Mouse (Mus musculus) limb, embryonic 13.5 days (tissue): Measurements from ENCODE around the gene Calcrl. TPM values are rescaled to one million over a fixed set of nuclear protein-coding genes. Genes with fewer than 3 reads are reported as not detected.

Source experiments
- ATAC-seq: fragments of 200-750 bp; cut with Nextera tagmentation; 2 replicates; pipeline ENCODE4 v1.8.0; 2017; ENCODE audit warnings: low read depth, moderate number of reproducible peaks, moderate TSS enrichment; ENCODE audit not compliant: low FRiP score
- H3K27ac ChIP-seq: fragments of 300-500 bp; sonication (generic); 2 replicates; pipeline ENCODE4 v1.5.1; 2015; ENCODE audit warnings: inconsistent platforms, mild to moderate bottlenecking, moderate library complexity
- H3K27me3 ChIP-seq: fragments of 300-500 bp; sonication (generic); 2 replicates; pipeline ENCODE4 v1.6.1; 2015; ENCODE audit warnings: mild to moderate bottlenecking, inconsistent platforms
- H3K36me3 ChIP-seq: fragments of 300-500 bp; sonication (generic); 2 replicates; pipeline ENCODE4 v1.6.1; 2015; ENCODE audit warnings: inconsistent platforms, mild to moderate bottlenecking, moderate library complexity
- H3K4me1 ChIP-seq: fragments of 300-500 bp; sonication (generic); 2 replicates; pipeline ENCODE4 v1.6.1; 2015; ENCODE audit warnings: inconsistent platforms
- H3K4me2 ChIP-seq: fragments of 300-500 bp; sonication (generic); replicated peaks from 2 replicates; pipeline ENCODE4 v1.6.1; 2015; ENCODE audit warnings: inconsistent platforms, mild to moderate bottlenecking, moderate library complexity
- H3K4me3 ChIP-seq: fragments of 300-500 bp; sonication (generic); 2 replicates; pipeline ENCODE4 v1.5.1; 2015; ENCODE audit warnings: moderate library complexity, mild to moderate bottlenecking, inconsistent platforms
- H3K9ac ChIP-seq: fragments of 300-500 bp; sonication (generic); 2 replicates; pipeline ENCODE4 v1.6.1; 2015; ENCODE audit warnings: mild to moderate bottlenecking, inconsistent platforms
- H3K9me3 ChIP-seq: fragments of 300-500 bp; sonication (generic); 2 replicates; pipeline ENCODE4 v1.6.1; 2016; ENCODE audit warnings: inconsistent platforms
- WGBS: fragments of 180-500 bp; shearing (Covaris S2); methylation state at CpG from one replicate; pipeline ENCODE4 v1.1.7; 2015; 5-methylcytosine and 5-hydroxymethylcytosine counted together
- polyA plus RNA-seq: library from polyadenylated mRNA; unstranded; fragments of >200 nt; fragmentation: Nextera tagmentation; extraction: Ambion mirVana; gene quantifications from 2 replicates; pipeline ENCODE4 v1.2.1, GENCODE M21; 2015

The Calcrl gene
- polyA plus RNA-seq, 1 experiment from 2014 or later = 17.4 TPM

GRCm38 (mm10) chr2:84362779-84363719, 62.2 kb downstream of the Calcrl start:
- 91% methylated on average over 6 of the region's 6 CpGs for WGBS
- H3K27me3 ChIP-seq = no peaks in the 10 kb centered on the region
- 0 out of 2 replicates have a peak, but pooled peaks have one; percentile 15 for ATAC-seq
- no peak overlapping the region for H3K27ac ChIP-seq
- no peak overlapping the region for H3K4me2 ChIP-seq
- no peak overlapping the region for H3K9ac ChIP-seq
- no peaks in the 10 kb centered on the region for H3K4me1 ChIP-seq
- no peaks in the 10 kb centered on the region for H3K9me3 ChIP-seq
- no peaks in the 10 kb centered on the region for H3K36me3 ChIP-seq
- no peak overlapping the region for H3K4me3 ChIP-seq

- H3K4me3 ChIP-seq = no peak overlapping the region
- H3K9ac ChIP-seq = no peak overlapping the region
- H3K36me3 ChIP-seq = no peaks in the 10 kb centered on the region
- H3K27me3 ChIP-seq = no peaks in the 10 kb centered on the region
- H3K9me3 ChIP-seq = no peaks in the 10 kb centered on the region
- WGBS = 51% methylated on average over 3 of the region's 3 CpGs
- no peak for ATAC-seq
- H3K4me2 ChIP-seq = no peak overlapping the region
- no peak overlapping the region for H3K27ac ChIP-seq
- H3K4me1 ChIP-seq = peaks cover 3% of the 10 kb centered on the region; the same call in 1 of the 2 replicates
These were observed 66.4 kb downstream of the Calcrl start for GRCm38 (mm10) chr2:84358690-84359343.

- WGBS = 40% methylated on average over 4 of the region's 4 CpGs
- no peak for ATAC-seq
- Histone ChIP-seq H3K4me1 (peaks cover 3% of the 10 kb centered on the region; the same call in 1 of the 2 replicates), H3K36me3 (no peaks in the 10 kb centered on the region), H3K27me3 (no peaks in the 10 kb centered on the region), H3K27ac (no peak overlapping the region), H3K9me3 (no peaks in the 10 kb centered on the region), H3K9ac (no peak overlapping the region), H3K4me3 (no peak overlapping the region), H3K4me2 (no peak overlapping the region)
These were observed 69.9 kb downstream of the Calcrl start for GRCm38 (mm10) chr2:84355281-84355680.

DNA sequence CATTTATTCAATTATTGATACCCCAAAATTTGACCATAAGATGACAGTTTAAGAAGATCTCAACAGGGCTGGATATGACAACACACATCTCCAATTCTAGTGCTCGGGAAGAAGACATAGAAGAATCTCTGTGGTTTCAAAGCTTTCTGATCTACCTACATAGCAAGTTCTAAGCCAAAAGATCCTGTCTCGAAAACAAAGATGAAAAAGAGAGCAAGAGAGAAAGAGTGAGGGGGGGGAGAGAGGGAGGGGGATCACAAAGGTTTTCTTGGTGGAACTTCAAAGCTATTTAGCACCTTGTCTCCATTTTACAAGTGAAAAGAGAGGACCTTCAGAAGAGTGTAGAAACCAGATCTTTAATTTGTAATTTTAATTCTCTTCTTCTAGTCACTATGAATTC, 77.8 kb downstream of the Calcrl start:
- 54% methylated on average over 2 of the region's 2 CpGs for WGBS
- no peaks in the 10 kb centered on the region for H3K36me3 ChIP-seq
- no peaks in the 10 kb centered on the region for H3K4me1 ChIP-seq
- no peak for ATAC-seq
- H3K9me3 ChIP-seq = no peaks in the 10 kb centered on the region
- H3K27ac ChIP-seq = no peak overlapping the region
- H3K9ac ChIP-seq = no peak overlapping the region
- no peak overlapping the region for H3K4me2 ChIP-seq
- H3K4me3 ChIP-seq = no peak overlapping the region
- H3K27me3 ChIP-seq = no peaks in the 10 kb centered on the region

DNA sequence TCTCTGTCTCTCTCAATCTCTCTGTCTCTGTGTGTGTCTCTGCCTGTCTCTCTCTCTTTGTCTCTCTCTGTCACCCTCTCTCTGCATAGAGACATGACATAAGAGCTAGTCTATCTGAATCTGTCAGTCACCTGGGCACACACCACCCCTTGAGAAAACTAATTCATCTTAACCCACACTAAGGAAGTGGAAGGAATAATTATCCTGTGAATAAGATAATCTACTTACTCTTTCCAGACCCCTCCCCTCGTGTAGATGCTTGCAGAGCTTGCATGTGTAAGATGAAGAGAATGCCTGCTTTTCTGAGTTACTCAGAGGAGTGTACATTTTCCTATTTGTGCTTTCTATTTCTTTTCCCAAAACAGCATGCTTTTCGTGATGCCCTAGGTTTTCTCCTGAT, 81.5 kb downstream of the Calcrl start:
- Histone ChIP-seq H3K27ac (no peak overlapping the region), H3K4me2 (no peak overlapping the region), H3K4me3 (no peak overlapping the region), H3K9me3 (no peaks in the 10 kb centered on the region), H3K36me3 (no peaks in the 10 kb centered on the region), H3K9ac (no peak overlapping the region), H3K4me1 (no peaks in the 10 kb centered on the region), H3K27me3 (no peaks in the 10 kb centered on the region)
- 59% methylated on average over 2 of the region's 2 CpGs for WGBS
- no peak for ATAC-seq

GRCm38 (mm10) chr2:84337774-84338450, 87.3 kb downstream of the Calcrl start:
- H3K36me3 ChIP-seq = no peaks in the 10 kb centered on the region
- no peak overlapping the region for H3K4me3 ChIP-seq
- H3K27ac ChIP-seq = no peak overlapping the region
- no peaks in the 10 kb centered on the region for H3K4me1 ChIP-seq
- ATAC-seq = no peak
- no peak overlapping the region for H3K9ac ChIP-seq
- no peaks in the 10 kb centered on the region for H3K9me3 ChIP-seq
- WGBS = 80% methylated on average over 1 of the region's 1 CpGs
- no peaks in the 10 kb centered on the region for H3K27me3 ChIP-seq
- H3K4me2 ChIP-seq = no peak overlapping the region

GRCm38 (mm10) chr2:84336331-84336730, 88.9 kb downstream of the Calcrl start:
- no peak overlapping the region for H3K4me3 ChIP-seq
- H3K9ac ChIP-seq = no peak overlapping the region
- no peak overlapping the region for H3K27ac ChIP-seq
- no peaks in the 10 kb centered on the region for H3K27me3 ChIP-seq
- no peaks in the 10 kb centered on the region for H3K9me3 ChIP-seq
- H3K4me2 ChIP-seq = no peak overlapping the region
- whole genome bisulfite sequencing = 91% methylated on average over 4 of the region's 4 CpGs
- ATAC-seq = no peak
- no peaks in the 10 kb centered on the region for H3K4me1 ChIP-seq
- no peaks in the 10 kb centered on the region for H3K36me3 ChIP-seq

- Histone ChIP-seq H3K9ac (no peak overlapping the region), H3K27ac (no peak overlapping the region), H3K4me2 (no peak overlapping the region), H3K27me3 (no peaks in the 10 kb centered on the region), H3K9me3 (no peaks in the 10 kb centered on the region), H3K4me1 (no peaks in the 10 kb centered on the region), H3K36me3 (no peaks in the 10 kb centered on the region), H3K4me3 (no peak overlapping the region)
- 82% methylated on average over 4 of the region's 4 CpGs for WGBS
- ATAC-seq = no peak
These were observed 108.9 kb downstream of the Calcrl start for GRCm38 (mm10) chr2:84316185-84316805.

GRCm38 (mm10) chr2:84296517-84296916, 128.7 kb downstream of the Calcrl start:
- no peaks in the 10 kb centered on the region for H3K9me3 ChIP-seq
- H3K4me1 ChIP-seq = no peaks in the 10 kb centered on the region
- H3K27ac ChIP-seq = no peak overlapping the region; the same call in 1 of the 2 replicates
- no peak overlapping the region for H3K9ac ChIP-seq
- H3K4me2 ChIP-seq = peak overlapping the region; percentile 30
- 16% methylated on average over 5 of the region's 5 CpGs for WGBS
- ATAC-seq = no peak
- no peaks in the 10 kb centered on the region for H3K36me3 ChIP-seq
- no peak overlapping the region for H3K4me3 ChIP-seq
- no peaks in the 10 kb centered on the region for H3K27me3 ChIP-seq

DNA sequence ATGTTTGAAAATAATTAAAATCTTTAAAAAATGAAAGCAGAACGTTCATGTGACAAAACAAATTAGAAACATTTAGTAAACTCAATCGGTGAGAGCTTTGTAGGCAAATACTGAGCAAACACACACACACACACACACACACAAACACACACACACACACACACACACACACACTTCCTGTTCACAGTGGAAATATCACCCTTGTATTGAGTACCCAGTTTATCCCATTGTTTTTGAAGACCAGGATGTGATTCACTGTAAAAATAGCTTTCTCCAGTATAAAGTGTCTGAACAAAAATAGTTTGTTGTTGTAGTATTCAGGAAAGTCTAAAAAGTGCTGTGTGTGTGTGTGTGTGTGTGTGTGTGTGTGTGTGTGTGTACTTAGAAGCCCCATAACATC, 130.1 kb downstream of the Calcrl start:
- no peak overlapping the region for H3K4me2 ChIP-seq
- no peaks in the 10 kb centered on the region for H3K4me1 ChIP-seq
- H3K27ac ChIP-seq = no peak overlapping the region
- no peaks in the 10 kb centered on the region for H3K9me3 ChIP-seq
- no peaks in the 10 kb centered on the region for H3K36me3 ChIP-seq
- no peak for ATAC-seq
- H3K27me3 ChIP-seq = no peaks in the 10 kb centered on the region
- WGBS = 87% methylated on average over 2 of the region's 2 CpGs
- H3K9ac ChIP-seq = no peak overlapping the region
- H3K4me3 ChIP-seq = no peak overlapping the region

DNA sequence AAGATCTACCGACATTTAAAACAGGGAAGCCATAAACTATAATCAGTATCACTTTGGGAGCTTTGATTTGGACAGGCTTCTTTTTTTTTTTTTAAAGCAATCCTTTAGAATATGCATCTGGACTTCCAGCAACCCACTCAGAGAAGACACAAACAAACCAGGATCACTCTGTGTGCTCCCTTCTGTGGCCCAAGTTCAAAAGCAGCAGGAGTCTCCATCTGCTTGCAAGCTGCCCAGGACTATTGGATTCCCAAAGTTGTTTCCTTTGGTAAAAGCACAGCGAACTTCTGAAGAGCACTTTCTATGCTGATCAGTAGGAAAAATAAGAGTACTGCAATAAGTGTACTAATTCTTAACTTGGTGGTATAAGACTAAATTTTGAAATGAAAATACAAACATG, 130.6 kb downstream of the Calcrl start:
- ATAC-seq = no peak
- no peak overlapping the region for H3K27ac ChIP-seq

More for the DNA sequence above, 130.6 kb downstream of the Calcrl start:
- Histone ChIP-seq H3K4me3 (no peak overlapping the region), H3K4me2 (no peak overlapping the region), H3K9ac (no peak overlapping the region), H3K27me3 (no peaks in the 10 kb centered on the region), H3K36me3 (no peaks in the 10 kb centered on the region), H3K9me3 (no peaks in the 10 kb centered on the region), H3K4me1 (no peaks in the 10 kb centered on the region)
- 47% methylated on average over 2 of the region's 2 CpGs for WGBS
